Mouse (Mus musculus) telencephalon, adult 2 months (tissue): ENCODE results near the gene Ucp2.

Source experiments
- DNase-seq: peaks from one replicate; pipeline ENCODE4 v3.0.0-alpha.2; 2011; ENCODE audit warnings: low read depth, low spot score

Ucp2 gene

DNA sequence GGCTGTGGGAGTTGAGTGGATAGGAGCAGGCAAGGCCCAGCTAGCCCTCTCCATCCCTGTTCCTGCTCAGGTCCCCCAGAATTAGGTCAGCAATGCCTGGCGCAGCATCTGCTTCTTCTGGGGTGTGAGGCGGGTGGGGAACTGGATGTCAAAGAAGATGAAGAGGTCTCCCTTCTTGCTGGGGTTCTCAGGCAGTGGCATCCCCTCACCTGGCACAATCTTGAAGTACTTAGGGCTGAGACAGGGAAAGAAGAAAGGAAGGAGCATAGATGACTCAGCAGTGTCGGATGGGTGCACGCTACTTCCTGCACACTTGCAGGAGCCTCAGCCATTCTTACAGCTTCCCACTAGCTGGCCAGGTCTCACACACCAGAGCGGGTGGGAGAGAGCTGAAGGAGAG lies 9.9 kb downstream of the Ucp2 start:
- DNase-seq, result no peak

DNA sequence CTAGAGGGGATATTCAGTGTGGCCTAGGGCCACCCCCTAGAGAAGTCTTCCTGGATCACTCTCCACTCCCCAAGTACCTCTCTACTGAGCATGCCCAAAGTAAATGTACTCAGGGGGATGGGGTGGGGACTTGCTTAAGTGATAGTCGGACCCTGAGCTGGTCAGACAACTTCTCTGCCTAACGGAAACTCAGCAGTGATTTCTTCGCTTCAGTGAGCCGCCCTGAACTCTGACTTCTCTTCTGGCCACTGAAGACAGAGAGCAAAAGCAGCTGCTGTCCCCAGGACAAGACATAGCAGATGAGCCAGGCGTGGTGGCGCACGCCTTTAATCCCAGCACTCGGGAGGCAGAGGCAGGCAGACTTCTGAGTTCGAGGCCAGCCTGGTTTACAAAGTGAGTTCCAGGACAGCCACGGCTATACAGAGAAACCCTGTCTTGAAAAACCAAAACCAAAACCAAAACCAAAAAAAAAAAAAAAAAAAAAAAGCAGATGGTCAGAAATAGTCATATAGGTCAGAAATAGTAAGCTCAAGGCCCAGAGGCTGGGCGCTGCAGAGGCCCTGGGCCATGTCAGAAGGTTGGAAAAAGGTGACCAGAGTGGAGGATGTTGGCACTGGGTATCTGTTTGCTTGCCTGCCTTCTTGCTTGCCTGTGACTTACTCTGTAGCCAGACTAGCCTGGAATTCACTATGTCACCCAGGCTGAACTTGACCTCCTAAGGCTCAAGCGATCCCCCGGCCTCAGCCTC lies 11.8 kb downstream of the Ucp2 start:
- DNase-seq, result no peak

DNA sequence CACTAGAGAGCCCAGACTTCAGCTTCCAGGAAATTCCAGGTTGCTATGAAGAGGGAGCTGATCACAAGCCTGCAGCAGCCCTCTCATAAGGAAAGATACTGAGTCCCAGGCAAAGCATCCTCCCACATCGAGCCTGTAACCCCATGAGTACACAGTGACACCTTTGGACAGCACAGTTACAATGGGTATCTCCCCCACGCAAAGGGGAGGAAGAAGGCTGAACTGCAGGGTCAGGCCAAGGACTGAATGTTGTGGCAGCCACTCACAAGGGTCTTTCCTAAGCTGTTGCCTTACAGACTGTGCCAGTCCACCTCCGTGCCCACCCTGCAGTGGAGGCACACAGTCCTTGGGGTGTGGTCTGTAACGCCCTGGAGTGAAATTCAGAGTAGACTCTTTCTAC lies 13.4 kb downstream of the Ucp2 start:
- no peak for DNase-seq

DNA sequence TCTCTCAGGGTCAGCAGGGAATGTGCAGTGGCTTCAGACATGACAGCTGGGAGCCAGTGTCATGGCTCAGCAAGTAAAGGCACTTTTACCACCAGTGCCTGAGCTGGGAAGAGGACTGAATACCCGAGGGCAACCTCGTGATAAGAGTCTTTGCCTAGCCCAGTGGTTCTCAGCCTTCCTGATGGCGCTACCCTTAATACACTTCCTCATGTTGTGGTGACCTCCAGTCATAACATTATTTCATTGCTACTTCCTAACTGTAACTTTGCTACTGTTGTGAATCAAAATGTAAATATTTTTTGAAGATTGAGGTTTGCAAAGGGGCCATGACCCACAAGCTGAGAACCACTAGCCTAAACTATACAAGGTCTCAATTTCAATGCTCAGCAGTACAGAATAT lies 15.5 kb downstream of the Ucp2 start:
- DNase-seq, result no peak

DNA sequence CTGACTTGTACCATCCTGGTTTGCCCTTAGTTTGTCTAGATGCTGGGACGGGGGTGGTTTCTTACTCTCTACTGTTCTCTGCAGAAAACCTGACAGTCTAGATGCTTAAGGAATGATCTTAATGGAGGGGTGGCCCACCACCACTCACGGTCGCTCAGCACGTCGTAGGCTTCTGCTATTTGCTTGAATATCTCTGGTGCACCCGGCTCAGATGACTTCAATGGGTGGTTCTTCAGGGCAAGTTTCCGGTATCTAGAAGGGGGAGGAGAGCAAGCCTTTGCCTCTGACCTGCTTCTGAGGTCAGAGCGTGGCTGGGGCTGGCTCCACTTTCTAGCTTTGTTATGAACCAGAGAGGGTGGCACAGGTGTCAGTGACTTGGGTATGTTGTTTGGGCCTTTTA lies 18.5 kb downstream of the Ucp2 start:
- DNase-seq, result no peak

DNA sequence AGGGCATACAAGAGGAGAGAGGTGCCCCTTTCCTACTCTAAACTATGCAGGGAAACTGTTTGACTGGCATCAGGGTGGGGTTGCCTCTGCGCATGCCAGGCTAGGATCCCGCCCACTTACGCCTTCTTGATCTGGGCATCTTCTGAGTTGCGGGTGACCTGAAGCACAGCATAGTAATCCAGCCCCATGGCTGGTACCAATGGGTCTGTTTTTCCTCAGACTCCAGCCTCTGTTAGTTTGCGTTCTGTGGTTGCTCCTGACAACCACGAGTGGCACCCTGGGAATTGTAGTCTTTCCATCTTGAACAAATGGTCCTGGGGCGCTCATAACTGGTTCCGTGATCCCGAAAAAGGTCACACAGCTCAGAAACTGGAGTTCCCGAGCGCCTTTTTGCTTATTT lies 21.4 kb downstream of the Ucp2 start, which contains the start of gene Dnajb13:
Dnajb13 (minus strand) TSS at position 388 of the 400 bp plus-strand sequence.
- DNase-seq, result no peak

DNA sequence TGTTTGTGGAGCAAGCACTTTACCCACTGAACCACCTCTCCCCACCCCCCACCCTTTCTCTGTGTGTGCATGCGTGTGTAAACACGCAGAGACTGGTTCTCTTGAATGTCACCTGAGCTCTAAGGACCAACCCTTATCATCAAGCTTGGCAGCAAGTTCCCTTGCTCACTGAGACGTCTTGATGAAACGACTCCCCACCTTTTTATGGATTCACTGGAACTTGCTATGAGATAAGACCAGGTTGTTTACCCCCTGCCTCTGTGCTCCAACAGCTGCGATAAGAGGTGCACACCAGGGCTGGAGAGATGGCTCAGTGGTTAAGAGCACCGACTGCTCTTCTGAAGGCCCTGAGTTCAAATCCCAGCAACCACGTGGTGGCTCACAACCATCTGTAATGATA lies 27.1 kb downstream of the Ucp2 start:
- no peak for DNase-seq

DNA sequence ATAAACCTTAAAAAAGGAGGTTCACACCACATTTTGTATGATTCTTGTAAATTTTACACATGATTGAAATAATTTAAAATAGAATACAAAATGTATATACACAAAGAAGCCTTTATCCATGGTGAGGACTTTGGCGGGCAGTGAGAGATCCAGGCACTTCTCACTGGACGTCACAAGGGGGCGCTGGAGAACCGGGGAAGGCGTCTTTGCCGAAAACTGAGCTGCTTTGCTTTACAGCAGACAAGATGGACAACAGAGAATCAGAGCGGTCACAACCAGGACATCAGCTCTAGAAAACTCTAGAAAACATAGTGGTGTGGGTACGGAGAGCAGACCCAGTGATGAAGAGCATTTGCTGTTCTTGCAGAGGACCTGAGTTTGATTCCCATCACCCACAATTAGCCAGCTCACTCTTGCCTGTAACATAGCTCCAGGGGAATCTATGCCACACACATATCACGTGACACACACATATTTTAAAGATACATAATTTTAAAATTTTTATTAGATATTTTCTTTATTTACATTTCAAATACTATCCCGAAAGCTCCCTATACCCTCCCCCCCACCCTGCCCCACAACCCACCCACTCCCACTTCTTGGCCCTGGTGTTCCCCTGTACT lies 27.6 kb downstream of the Ucp2 start:
- DNase-seq, result peak; percentile 40

DNA sequence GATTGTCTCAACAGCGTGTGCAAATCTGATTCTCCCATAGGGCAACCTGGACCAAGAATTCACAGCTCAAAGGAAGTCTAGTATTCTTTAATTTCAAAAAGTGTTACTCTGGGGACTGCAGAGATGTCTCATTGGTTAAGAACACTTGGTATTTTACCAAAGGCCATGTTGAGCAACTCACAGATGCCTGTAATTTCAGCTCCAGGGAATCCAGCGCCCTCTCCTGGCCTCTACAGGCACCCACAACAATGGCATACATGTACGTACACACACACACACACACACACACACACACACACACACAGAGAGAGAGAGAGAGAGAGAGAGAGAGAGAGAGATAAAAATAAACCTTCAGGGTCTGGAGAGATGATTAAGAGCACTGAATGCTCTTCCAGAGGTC lies 29.1 kb downstream of the Ucp2 start:
- no peak for DNase-seq

DNA sequence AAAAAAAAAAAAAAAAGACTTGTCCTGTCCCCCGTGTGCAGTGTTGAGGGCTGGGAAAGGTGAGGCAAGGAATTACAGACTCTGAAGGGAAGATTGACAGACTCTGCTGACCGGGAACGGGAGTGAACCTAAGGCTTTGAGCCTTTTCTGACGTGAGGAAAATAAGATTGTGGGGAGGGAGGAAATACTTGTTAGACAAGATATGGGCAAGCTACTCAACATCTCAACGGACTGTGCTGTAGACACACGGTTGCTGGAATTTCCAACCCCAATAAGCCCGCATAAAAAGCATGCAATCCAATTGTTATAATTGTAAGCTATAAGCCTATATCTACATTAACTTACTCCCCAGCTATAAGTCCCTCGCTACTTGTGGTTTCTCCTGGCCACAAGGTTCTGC lies 31.5 kb downstream of the Ucp2 start:
- DNase-seq, result no peak

DNA sequence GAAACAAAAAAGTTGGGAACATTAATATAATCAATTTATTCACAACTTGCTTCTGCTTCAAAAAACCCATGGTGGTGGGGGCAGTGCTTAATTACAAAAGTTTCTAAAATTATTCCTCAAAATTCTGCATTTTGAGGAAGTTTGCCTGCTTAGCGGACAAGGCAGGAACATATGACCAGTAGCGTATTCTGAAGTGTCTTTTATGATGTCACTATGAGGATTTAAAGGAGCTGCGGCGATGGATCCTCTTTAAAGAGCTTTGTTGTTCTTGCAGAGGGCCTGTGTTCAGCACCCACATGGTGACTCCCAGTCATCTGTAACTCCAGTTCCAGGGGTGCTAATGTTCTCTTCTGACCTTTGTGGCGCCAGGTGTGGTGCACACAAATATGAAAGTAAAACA lies 37.6 kb downstream of the Ucp2 start:
- no peak for DNase-seq

DNA sequence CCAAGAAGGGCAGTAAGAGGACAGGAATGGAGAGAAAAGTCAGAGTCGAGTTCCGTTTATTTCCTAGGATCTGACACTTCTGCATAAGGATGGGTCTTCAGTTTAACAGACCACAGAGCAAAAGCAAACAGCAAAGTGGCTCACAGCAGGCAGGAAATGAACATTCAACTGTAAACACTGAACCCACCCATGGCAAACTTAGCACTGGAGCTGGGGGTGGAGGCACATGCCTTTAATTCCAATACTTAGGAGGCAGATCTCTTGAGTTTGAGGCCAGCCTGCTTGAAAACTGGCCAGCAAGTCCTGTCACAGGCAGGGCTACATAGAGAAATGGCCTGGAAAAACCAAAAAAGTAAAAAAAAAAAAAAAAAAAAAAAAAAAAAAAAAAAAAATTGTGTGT lies 40.4 kb downstream of the Ucp2 start:
- DNase-seq, result no peak

DNA sequence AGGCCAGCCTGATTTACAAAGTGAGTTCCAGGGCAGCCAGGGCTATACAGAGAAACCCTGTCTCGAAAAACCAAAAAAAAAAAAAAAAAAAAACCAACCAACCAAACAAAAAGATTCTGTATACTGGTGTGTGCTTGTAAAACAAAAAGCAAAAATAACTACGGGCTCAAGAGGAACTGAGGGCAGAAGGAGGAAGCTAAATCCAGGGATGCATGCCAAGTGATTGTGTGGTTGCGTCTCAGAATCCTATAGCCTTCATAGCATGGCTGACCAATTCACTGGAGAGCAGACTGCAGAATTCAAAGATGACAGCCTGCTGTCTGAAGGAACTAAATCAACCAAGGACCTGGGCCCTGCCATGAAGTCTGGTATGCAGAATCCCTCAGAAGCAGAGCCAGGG lies 41.1 kb downstream of the Ucp2 start:
- no peak for DNase-seq

DNA sequence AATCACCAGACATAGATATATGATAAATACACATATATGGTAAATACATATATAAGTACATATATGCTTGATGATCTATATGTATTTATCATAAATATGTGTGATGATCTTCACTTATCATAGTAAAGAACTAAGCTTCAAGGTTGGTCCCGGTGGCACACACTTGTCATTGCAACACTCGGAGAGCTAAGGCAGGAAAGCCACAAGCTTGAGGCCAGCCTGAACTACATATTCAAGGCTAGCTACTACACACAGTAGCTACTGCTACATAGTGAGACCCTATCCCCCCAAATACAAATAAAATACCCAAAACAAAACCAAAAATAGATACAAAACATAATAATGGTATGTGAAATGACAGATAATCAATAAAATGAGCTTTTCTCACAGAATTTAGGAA lies 42.7 kb downstream of the Ucp2 start:
- DNase-seq, result no peak

DNA sequence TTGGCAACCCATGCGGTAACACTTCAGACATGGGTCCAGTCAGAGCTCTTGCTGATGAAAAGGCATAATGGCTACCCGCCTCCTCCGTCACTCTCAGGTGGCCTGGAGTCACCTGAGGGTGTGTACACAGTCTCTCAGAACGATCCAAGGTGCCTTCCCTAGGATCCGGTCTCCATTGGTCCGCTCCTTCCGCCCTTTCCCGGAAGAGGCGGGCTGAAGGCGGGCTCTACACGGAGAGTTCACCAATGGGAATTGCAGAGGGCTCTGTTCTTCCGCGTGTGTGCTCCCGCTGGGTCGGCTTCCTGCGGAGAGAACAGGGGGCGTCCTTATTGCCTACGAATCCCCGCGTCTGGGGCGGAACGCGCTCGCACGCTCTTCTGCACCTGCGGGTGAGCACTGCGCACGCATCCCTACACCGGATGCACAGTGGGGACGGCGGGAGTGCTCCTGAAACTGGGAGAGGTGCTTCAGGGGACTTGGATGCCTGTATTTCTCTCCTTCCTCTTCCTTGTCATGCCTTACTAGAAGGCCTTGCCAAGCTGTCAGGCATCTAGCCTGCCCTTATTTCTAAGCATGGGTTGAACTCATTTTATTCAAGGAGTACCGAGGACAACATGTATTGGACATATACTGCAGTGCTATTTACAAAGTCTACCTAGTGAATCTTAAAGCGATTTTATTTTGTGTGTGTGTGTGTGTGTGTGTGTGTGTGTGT lies 43.8 kb downstream of the Ucp2 start, which contains the start of gene Coa4:
Coa4 (plus strand) TSS at position 268 of the 715 bp plus-strand sequence.
- peak; percentile 96 for DNase-seq

DNA sequence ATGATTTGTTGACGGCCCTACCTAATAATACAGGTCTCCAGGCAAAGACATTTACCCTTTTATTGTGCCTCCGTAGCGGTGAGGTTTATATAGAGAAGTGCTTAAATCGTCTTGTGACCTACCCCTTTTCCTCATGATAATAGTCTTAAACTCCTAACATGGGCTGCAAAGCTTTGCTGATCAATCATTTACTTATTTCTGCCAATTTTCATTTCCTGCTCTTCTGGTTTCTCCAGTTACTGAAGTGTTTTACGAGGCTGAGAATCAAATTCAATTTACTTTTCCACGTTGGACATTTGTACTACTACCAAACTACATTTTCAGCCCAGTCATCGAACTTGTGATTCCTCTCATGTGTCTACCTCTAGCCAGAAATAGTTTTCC lies 44.4 kb downstream of the Ucp2 start:
- no peak for DNase-seq

DNA sequence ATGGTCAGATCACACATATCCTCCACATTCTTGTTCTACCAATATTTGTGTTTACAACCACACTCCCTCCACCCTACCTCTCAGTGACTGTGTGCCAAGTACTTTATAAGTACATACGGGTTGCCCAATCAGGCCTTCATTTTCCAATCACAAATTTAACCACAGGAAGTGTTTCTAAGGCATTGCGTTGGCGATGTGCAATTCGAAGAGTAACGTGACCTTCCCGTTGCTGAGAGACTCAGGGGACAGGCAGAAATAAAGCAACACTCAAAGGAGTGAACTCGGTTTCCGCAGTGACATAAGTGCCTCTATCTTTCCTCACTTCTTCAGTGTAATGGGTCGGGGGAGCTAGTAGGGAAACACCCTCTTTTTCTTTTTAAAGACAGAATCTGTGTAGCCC lies 46.4 kb downstream of the Ucp2 start:
- DNase-seq, result no peak

DNA sequence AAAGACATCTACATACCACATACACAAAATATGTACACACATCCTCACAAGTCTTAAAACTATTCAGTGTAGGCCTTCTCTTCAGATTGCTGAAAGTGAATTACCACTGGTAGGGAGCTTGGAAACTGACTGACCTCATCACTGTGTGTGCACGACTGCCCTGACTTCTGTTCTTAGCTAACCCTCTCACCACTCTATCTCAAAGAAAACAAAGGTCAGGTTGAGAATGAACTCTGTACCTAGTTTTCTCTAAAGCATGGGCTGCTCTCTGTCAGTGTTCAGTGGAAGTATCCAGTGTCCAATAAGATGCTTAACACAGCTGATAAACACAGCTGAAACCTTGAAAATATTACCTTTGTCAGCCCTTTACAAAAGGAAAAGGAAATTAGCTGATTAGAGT lies 51.3 kb downstream of the Ucp2 start:
- no peak for DNase-seq

DNA sequence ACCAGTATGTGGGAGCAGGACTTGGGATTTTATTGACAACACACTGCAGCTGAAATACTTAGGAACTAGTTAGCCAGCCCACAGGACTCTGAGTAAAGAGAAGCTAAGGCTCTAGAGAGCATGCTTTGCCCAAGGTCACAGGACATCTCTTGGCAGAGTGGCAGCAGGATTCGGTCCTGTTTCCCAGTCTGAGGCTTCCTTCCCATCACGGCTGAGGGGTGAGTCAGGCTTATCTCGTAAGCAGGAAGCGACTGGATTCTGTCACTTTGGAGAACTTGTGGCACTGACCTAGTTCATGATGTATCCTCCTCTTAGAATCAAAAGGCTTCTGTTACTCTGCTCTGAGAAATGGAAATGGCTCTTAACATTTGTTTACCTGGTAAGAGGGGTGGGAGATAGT lies 54.5 kb downstream of the Ucp2 start:
- DNase-seq, result no peak

DNA sequence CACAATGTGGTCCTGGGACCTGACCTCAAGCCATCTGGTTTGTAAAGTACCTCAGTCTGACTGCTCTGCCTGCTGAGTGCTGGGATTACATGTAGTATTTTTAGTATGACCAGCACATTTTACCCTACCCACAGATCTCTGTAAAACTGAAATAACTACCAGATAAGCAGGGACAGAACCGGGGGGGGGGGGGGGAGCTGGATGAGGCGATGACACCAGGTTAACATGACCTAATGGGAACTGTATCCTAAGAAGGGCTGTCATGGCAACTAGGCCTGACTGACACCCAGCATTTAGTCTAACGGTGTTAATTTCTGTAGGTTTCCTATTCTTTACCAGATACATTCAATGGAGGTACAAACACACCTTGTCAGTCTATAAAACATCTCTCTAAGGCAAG lies 56.7 kb downstream of the Ucp2 start:
- DNase-seq, result no peak

DNA sequence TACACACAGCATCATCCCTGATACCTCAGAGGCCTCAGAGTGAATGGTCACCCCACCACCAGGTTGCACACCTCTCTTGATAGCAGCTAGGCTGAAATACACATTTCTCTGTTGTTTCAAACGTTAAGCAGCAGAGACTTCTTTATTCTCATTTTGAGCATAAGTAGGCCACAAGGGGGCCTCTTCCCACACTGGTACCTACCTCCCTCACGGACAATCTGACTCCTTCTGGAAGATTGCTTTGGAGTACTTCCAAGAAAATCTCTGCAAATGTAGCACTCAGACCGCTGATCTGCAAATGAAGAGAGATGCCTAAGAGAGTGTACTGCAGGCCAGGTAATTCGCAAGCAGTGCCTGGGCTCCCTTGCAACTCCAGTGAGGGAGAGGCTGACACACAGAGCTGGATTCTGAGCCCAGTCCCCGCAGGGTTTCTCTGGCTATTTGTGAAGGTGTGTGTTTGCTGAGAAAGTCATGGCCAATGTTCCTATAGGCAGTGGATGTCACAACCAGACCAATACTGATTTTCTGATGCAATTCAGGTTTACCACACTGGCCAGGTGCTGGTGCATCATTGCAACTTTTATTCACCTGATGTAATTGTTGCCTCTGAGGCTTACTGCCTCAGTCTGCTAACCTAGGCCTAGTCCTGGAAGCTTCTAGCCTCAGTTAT lies 57.3 kb downstream of the Ucp2 start:
- DNase-seq, result no peak
